Mouse (Mus musculus): ENCODE measurements around the gene Htra2.

Gene Htra2

GRCm38 (mm10) chr6:83031921-83032590, 23.0 kb downstream of the Htra2 start:
- DNase-seq (ENCODE audit: low spot score): no peak

GRCm38 (mm10) chr6:83031111-83031510, 24.0 kb downstream of the Htra2 start:
- DNase-seq (ENCODE audit: low spot score): no peak

GRCm38 (mm10) chr6:83029777-83030176, 25.3 kb downstream of the Htra2 start:
- no peak for DNase-seq (ENCODE audit: low spot score)

GRCm38 (mm10) chr6:83027706-83028105, 27.4 kb downstream of the Htra2 start:
- no peak for DNase-seq (ENCODE audit: low spot score)

GRCm38 (mm10) chr6:83027293-83027692, 27.8 kb downstream of the Htra2 start:
- DNase-seq (ENCODE audit: low spot score): no peak

GRCm38 (mm10) chr6:83025221-83025620, 29.9 kb downstream of the Htra2 start:
- no peak for DNase-seq (ENCODE audit: low spot score)

GRCm38 (mm10) chr6:83024421-83024820, 30.7 kb downstream of the Htra2 start:
- DNase-seq (ENCODE audit: low spot score): no peak

GRCm38 (mm10) chr6:83023786-83024185, 31.3 kb downstream of the Htra2 start:
- DNase-seq (ENCODE audit: low spot score): no peak

GRCm38 (mm10) chr6:83023008-83023407, 32.1 kb downstream of the Htra2 start:
- DNase-seq (ENCODE audit: low spot score): no peak

- no peak for DNase-seq (ENCODE audit: low spot score)
Measured at GRCm38 (mm10) chr6:83020836-83021593, 34.1 kb downstream of the Htra2 start.

GRCm38 (mm10) chr6:83020121-83020520, 35.0 kb downstream of the Htra2 start:
- DNase-seq (ENCODE audit: low spot score): no peak

GRCm38 (mm10) chr6:83019044-83019443, 36.0 kb downstream of the Htra2 start:
- DNase-seq (ENCODE audit: low spot score): no peak

GRCm38 (mm10) chr6:83017190-83017589, 37.9 kb downstream of the Htra2 start:
- DNase-seq (ENCODE audit: low spot score): no peak

GRCm38 (mm10) chr6:83015749-83016148, 39.3 kb downstream of the Htra2 start:
- no peak for DNase-seq (ENCODE audit: low spot score)

GRCm38 (mm10) chr6:83014482-83015466, 40.3 kb downstream of the Htra2 start:
- DNase-seq (ENCODE audit: low spot score): no peak

- no peak for DNase-seq (ENCODE audit: low spot score)
Measured at GRCm38 (mm10) chr6:83013444-83013843, 41.6 kb downstream of the Htra2 start.

- no peak for DNase-seq (ENCODE audit: low spot score)
Measured at GRCm38 (mm10) chr6:83011756-83012155, 43.3 kb downstream of the Htra2 start.

GRCm38 (mm10) chr6:83011255-83011654, 43.8 kb downstream of the Htra2 start:
- no peak for DNase-seq (ENCODE audit: low spot score)

GRCm38 (mm10) chr6:83010010-83010409, 45.1 kb downstream of the Htra2 start:
- no peak for DNase-seq (ENCODE audit: low spot score)

- DNase-seq (ENCODE audit: low spot score): no peak
Measured at GRCm38 (mm10) chr6:83008659-83009058, 46.4 kb downstream of the Htra2 start.

- DNase-seq (ENCODE audit: low spot score): no peak
Measured at GRCm38 (mm10) chr6:83006114-83006513, 49.0 kb downstream of the Htra2 start.

GRCm38 (mm10) chr6:83005444-83006011, 49.5 kb downstream of the Htra2 start:
- no peak for DNase-seq (ENCODE audit: low spot score)
